Mouse (Mus musculus) midbrain, embryonic 16.5 days (tissue): ENCODE data around the gene Orai2. TPM values are rescaled to one million over a fixed set of nuclear protein-coding genes. Genes with fewer than 3 reads are reported as not detected.
A peak's percentile ranks its signal among the peaks of the same experiment; 100 is the strongest.
"Not testable (repeated sequence)": the region's sequence is repeated elsewhere in the genome, so short reads cannot be mapped to it uniquely, and the experiment has no call there.

ENCODE experiments used
- ATAC-seq: fragments of 200-750 bp; cut with Nextera tagmentation; 2 replicates; pipeline ENCODE4 v1.8.0; 2017; ENCODE audit warnings: moderate TSS enrichment
- H3K27ac ChIP-seq: fragments of 300-500 bp; sonication (generic); 2 replicates; pipeline ENCODE4 v1.5.1; 2014; ENCODE audit warnings: mild to moderate bottlenecking, low read length, mixed read lengths
- H3K27me3 ChIP-seq: fragments of 300-500 bp; sonication (generic); 2 replicates; pipeline ENCODE4 v1.6.1; 2014; ENCODE audit warnings: low read depth, low read length, mixed read lengths; ENCODE audit not compliant: control insufficient read depth, insufficient read depth
- H3K36me3 ChIP-seq: fragments of 300-500 bp; sonication (generic); 2 replicates; pipeline ENCODE4 v1.6.1; 2014; ENCODE audit warnings: mild to moderate bottlenecking, low read length, moderate library complexity, mixed read lengths; ENCODE audit not compliant: control insufficient read depth, insufficient read depth
- H3K4me1 ChIP-seq: fragments of 300-500 bp; sonication (generic); 2 replicates; pipeline ENCODE4 v1.6.1; 2014; ENCODE audit warnings: mild to moderate bottlenecking, low read length, mixed read lengths; ENCODE audit not compliant: control insufficient read depth, insufficient read depth
- H3K4me2 ChIP-seq: fragments of 300-500 bp; sonication (generic); 2 replicates; pipeline ENCODE4 v1.6.1; 2014; ENCODE audit warnings: mild to moderate bottlenecking, low read length, mixed read lengths
- H3K4me3 ChIP-seq: fragments of 300-500 bp; sonication (generic); 2 replicates; pipeline ENCODE4 v1.5.1; 2014; ENCODE audit warnings: low read depth, mild to moderate bottlenecking, low read length, moderate library complexity, mixed read lengths
- H3K9ac ChIP-seq: fragments of 300-500 bp; sonication (generic); 2 replicates; pipeline ENCODE4 v1.6.1; 2014; ENCODE audit warnings: low read depth, low read length, mixed read lengths
- H3K9me3 ChIP-seq: fragments of 300-500 bp; sonication (generic); replicated peaks from 2 replicates; pipeline ENCODE4 v1.6.1; 2014; ENCODE audit warnings: mild to moderate bottlenecking, low read length, mixed read lengths; ENCODE audit not compliant: control insufficient read depth, poor library complexity, severe bottlenecking
- WGBS: fragments of 180-500 bp; shearing (Covaris S2); extraction: QIAGEN DNeasy Blood & Tissue Kit; methylation state at CpG from one replicate; pipeline ENCODE4 v1.1.7; 2014; 5-methylcytosine and 5-hydroxymethylcytosine counted together
- polyA plus RNA-seq: library from polyadenylated mRNA; unstranded; fragments of >200 nt; fragmentation: Nextera tagmentation; extraction: Ambion mirVana; gene quantifications from 2 replicates; pipeline ENCODE4 v1.2.1, GENCODE M21; 2015

Gene Orai2
- polyA plus RNA-seq, 1 experiment from 2014 or later = 52.0 TPM

DNA sequence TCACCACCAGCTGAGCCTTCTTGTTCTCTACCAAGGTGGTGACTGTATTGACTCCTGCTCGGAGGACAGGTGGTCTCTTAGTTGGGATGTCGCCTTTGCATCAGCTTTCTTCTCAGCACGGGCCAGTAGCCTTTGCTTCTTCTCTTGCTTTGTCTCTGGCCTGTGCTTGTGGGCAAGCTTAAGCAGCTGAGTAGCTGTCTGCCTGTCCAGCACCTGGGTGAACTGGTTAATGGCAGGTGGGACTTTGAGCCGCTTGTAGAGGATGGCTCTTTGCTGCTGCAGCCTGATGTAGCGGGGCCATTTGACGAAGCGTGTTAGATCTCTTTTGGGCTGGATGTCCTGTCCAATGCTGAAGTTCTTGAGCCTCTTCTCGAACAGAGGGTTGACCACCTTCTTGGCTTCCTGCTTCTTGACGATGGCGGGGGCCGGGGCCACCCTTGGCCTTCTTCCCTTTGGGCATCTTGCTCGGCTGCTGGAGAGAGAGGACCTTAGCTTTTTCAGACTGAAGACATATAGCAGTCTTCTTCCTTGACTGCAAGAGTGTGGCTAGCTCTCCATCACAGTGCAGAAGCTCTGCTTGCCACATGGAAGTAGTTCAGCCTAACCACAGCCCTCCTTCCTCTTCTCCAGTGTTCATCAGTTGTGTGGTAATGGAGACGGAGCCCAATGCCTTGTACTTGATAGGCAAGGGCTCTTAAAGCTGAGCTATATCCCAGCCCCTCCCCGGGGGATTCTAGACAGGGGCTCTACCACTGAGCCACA lies 41.0 kb upstream of the Orai2 start:
- not testable (repeated sequence) for H3K27me3 ChIP-seq, H3K9me3 ChIP-seq, H3K4me2 ChIP-seq, H3K36me3 ChIP-seq, H3K27ac ChIP-seq, H3K4me1 ChIP-seq, ATAC-seq, H3K9ac ChIP-seq, H3K4me3 ChIP-seq
- whole genome bisulfite sequencing = 92% methylated on average over 14 of the region's 14 CpGs

- ATAC-seq = no peak
- H3K27me3 ChIP-seq = no peaks in the 10 kb centered on the region
- H3K9ac ChIP-seq = no peak overlapping the region
- H3K36me3 ChIP-seq = no peaks in the 10 kb centered on the region
- H3K9me3 ChIP-seq = no peaks in the 10 kb centered on the region
- no peak overlapping the region for H3K4me3 ChIP-seq
- 83% methylated on average over 5 of the region's 5 CpGs for WGBS
- no peak overlapping the region for H3K4me2 ChIP-seq
- H3K27ac ChIP-seq = no peak overlapping the region
- no peaks in the 10 kb centered on the region for H3K4me1 ChIP-seq
These were observed 40.0 kb upstream of the Orai2 start for GRCm38 (mm10) chr5:136210549-136210948.

- H3K9ac ChIP-seq = no peak overlapping the region
- WGBS = 26% methylated on average over 7 of the region's 7 CpGs
- no peak overlapping the region for H3K27ac ChIP-seq
- ATAC-seq = peak; percentile 22; the same call in 1 of the 2 replicates
- H3K36me3 ChIP-seq = 0 out of 2 replicates have a peak, but pooled peaks cover 2% of the 10 kb centered on the region
- no peaks in the 10 kb centered on the region for H3K9me3 ChIP-seq
- no peak overlapping the region for H3K4me3 ChIP-seq
- H3K27me3 ChIP-seq = no peaks in the 10 kb centered on the region
- H3K4me1 ChIP-seq = peaks cover 13% of the 10 kb centered on the region
- no peak overlapping the region for H3K4me2 ChIP-seq
These were observed 31.3 kb upstream of the Orai2 start for GRCm38 (mm10) chr5:136201832-136202231.

DNA sequence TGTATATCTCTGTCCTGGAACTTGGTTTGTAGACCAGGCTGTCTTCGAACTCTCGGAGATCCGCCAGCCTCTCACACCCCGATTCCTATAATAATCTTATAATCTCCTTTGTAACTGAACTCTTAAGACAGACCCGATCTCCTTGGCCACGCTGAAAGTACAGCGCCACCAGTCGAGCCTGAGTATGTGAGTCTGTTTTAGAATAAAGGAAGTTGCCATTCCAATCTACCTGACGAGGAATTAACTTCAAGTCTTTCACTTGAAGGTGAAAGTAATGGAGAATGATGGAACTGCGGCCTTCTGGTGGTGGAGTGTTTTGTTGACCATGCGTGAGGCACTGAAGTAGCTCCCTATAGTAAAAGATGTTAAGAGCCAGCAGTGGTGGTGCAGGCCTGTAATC lies 29.0 kb upstream of the Orai2 start:
- Histone ChIP-seq H3K27ac (no peak overlapping the region), H3K9me3 (no peaks in the 10 kb centered on the region)
- WGBS = 21% methylated on average over 11 of the region's 11 CpGs

DNA sequence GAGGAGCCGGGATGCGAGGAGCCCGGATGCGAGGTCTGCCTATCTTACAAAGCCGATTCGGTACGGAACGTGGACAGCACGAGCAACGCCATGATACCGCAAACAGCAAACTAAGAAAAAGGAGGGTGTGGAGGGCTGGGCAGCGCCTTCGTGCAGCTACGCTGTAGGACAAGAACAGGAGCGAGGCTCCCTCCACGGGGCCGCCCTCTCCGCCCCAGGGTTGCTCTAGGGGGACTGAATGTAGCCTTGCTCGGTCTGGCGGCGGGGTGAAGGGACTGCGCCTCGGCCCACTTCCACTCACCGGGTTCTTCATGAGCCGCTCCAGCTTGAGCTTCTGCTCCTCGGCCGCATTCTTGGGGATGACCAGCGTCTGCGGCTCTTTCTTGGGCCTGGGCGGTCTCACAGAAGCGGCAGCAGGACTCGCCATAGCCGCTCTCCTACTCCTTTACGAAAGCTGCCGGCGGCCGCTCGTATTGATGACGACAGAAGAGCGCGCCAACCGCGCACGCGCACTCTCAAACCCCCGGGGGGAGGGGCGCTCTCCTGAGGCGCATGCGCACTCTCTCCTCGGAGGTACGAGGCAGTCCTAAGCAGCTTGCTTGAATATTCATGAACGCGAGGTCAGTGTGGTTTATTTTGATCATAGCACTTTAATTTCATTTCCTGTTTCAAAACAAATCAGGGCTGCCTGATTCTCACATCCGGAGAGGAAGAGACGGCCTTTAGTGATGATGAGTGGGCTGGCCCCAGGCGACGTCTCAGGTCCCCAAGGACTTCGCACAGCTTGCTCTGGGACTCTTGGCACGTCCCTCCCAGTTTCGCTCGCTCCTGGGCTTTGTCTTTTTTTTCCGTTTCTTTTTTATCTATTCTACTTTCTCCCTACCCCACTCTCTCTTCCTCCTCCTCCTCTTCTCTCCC lies 28.2 kb upstream of the Orai2 start, which contains the start of gene Prkrip1:
Prkrip1 (minus strand) TSS at position 490 of the 918 bp plus-strand sequence.
- Histone ChIP-seq H3K4me3 (peak within 1 kb of the TSS; percentile 92), H3K27ac (peak within 1 kb of the TSS; percentile 83), H3K9me3 (no peaks in the 10 kb centered on the region), H3K9ac (peak within 1 kb of the TSS; percentile 88), H3K4me1 (peaks cover 13% of the 10 kb centered on the region), H3K27me3 (no peaks in the 10 kb centered on the region), H3K36me3 (peaks cover 21% of the 10 kb centered on the region), H3K4me2 (peak within 1 kb of the TSS; percentile 90)
- peak; percentile 84 for ATAC-seq
- WGBS = under 1% methylated on average over 62 of the region's 62 CpGs

More for the DNA sequence above, 29.0 kb upstream of the Orai2 start:
- Histone ChIP-seq H3K4me3 (peak overlapping the region; percentile 92), H3K36me3 (peaks cover 15% of the 10 kb centered on the region), H3K9ac (peak overlapping the region; percentile 81), H3K27me3 (no peaks in the 10 kb centered on the region), H3K4me1 (peaks cover 13% of the 10 kb centered on the region), H3K4me2 (peak overlapping the region; percentile 69)
- no peak for ATAC-seq

- Histone ChIP-seq H3K27me3 (no peaks in the 10 kb centered on the region), H3K9me3 (no peaks in the 10 kb centered on the region), H3K4me2 (no peak overlapping the region), H3K36me3 (peaks cover 40% of the 10 kb centered on the region), H3K4me3 (no peak overlapping the region), H3K27ac (no peak overlapping the region), H3K4me1 (no peaks in the 10 kb centered on the region), H3K9ac (no peak overlapping the region)
- 90% methylated on average over 7 of the region's 7 CpGs for WGBS
- ATAC-seq = no peak
These were observed 21.4 kb upstream of the Orai2 start for GRCm38 (mm10) chr5:136191870-136192269.

DNA sequence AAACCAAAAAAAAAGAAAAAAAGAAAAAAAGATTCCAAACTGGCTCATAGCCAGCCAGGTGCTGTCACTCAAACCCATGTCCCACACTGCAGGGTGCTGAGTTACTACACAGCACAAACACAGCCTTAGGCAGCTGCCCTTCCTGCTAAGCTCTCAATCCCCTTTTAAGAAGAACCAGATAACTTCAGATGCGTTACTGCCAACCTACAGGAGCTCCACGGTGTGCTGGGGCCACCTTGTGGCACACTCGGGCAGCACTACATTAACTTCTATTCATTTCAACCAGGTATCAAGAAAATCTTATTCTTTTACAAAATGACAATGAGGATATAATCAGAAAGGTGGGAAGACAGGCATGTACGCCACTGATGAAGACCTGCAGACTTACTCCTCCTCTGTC lies 16.2 kb upstream of the Orai2 start:
- Histone ChIP-seq H3K36me3 (peaks cover 12% of the 10 kb centered on the region), H3K27me3 (no peaks in the 10 kb centered on the region), H3K4me1 (no peaks in the 10 kb centered on the region), H3K4me3 (no peak overlapping the region), H3K4me2 (no peak overlapping the region), H3K27ac (no peak overlapping the region), H3K9ac (no peak overlapping the region), H3K9me3 (no peaks in the 10 kb centered on the region)
- peak; percentile 62; the same call in 1 of the 2 replicates for ATAC-seq
- 35% methylated on average over 4 of the region's 4 CpGs for WGBS

DNA sequence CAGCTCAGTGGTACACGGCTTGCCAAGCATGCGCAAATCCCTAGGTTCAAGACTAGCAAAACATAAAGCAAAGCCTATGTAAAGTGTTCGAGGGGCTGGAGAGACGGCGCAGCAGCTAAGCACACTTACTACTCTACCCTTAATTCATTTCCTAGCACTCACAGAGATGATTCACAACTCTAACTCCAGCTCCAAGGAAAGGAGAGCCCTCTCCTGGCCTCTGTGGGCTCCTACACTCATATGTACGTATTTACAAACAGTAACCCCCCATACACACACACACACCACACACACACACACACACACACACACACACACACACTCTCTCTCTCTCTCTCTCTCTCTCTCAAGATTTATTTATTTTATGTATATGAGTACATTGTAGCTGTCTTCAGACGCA lies 13.3 kb upstream of the Orai2 start:
- Histone ChIP-seq H3K4me2 (no peak overlapping the region), H3K27ac (no peak overlapping the region), H3K9ac (no peak overlapping the region), H3K4me3 (no peak overlapping the region), H3K36me3 (peaks cover 26% of the 10 kb centered on the region), H3K4me1 (no peaks in the 10 kb centered on the region), H3K9me3 (no peaks in the 10 kb centered on the region), H3K27me3 (no peaks in the 10 kb centered on the region)
- WGBS = 94% methylated on average over 7 of the region's 7 CpGs
- no peak for ATAC-seq

GRCm38 (mm10) chr5:136182830-136183229 lies 12.3 kb upstream of the Orai2 start:
- Histone ChIP-seq H3K4me3 (no peak overlapping the region), H3K9ac (no peak overlapping the region), H3K4me1 (no peaks in the 10 kb centered on the region), H3K4me2 (no peak overlapping the region), H3K27me3 (no peaks in the 10 kb centered on the region), H3K36me3 (peaks cover 28% of the 10 kb centered on the region), H3K27ac (no peak overlapping the region), H3K9me3 (no peaks in the 10 kb centered on the region)
- no peak for ATAC-seq
- WGBS = 96% methylated on average over 4 of the region's 4 CpGs
